Comparison of ENCODE assay signal across 18 mouse cellular contexts in genomic region chr7:80778376-80778775, GRCm38 (mm10). TPM values are rescaled to one million over a fixed set of nuclear protein-coding genes. Genes with fewer than 3 reads are reported as not detected.
DNase-seq lines count a peak whose midpoint lies in the region; ATAC-seq and TF ChIP-seq lines count a peak whose summit lies in the region.
"Had no signal": no experiment of that assay in that cellular context is flagged by ENCODE, and none has a peak within 500 bp of the region (broad histone marks: within the 10 kb centered on the region; RNA-seq: fewer than 3 reads in every experiment).

No protein-coding gene starts in this region.

- 0 out of 2 replicates have a peak, but pooled peaks cover 3% of the 10 kb centered on the region for H3K36me3 ChIP-seq in lung, embryonic 14.5 days (ENCODE audit: insufficient read depth)
- H3K36me3 ChIP-seq in macrophage (ENCODE audit: inconsistent target): peaks cover 13% of the 10 kb centered on the region; the same call in 1 of the 2 replicates
- no peaks in the 10 kb centered on the region for H3K36me3 ChIP-seq in stomach, embryonic 16.5 days (ENCODE audit: control insufficient read depth, insufficient read depth, low read length)
- H3K36me3 ChIP-seq: lung, embryonic 15.5 days had no signal

- no peak overlapping the region for H3K9ac ChIP-seq in lung, embryonic 14.5 days
- H3K9ac ChIP-seq in stomach, embryonic 16.5 days (ENCODE audit: low read length): no peak overlapping the region
- H3K9ac ChIP-seq: hindbrain, embryonic 14.5 days; lung, embryonic 15.5 days had no signal

- 84% methylated on average over 6 of the region's 6 CpGs for WGBS in lung, embryonic 14.5 days
- WGBS in macrophage (ENCODE audit: missing documents): 28% methylated on average over 6 of the region's 6 CpGs
- WGBS in stomach, embryonic 16.5 days: 82% methylated on average over 6 of the region's 6 CpGs

- no peak for DNase-seq in gastrocnemius, adult 2 months
- DNase-seq in gastrocnemius, postnatal 10 days: no peak
- DNase-seq in lung, embryonic 14.5 days: no peak
- no peak for DNase-seq in lung, postnatal 36 days
- DNase-seq in cerebellum, adult 9-10 months: no peak
- DNase-seq in MN1 (ENCODE audit: low spot score): no peak
- DNase-seq: adrenal gland, postnatal 36 days; cerebellum, adult 11 months; kidney, postnatal 4 days; right cerebral cortex, postnatal 14 days; thymus, postnatal 4 days had no signal

- peaks cover 15% of the 10 kb centered on the region for H3K4me1 ChIP-seq in lung, embryonic 14.5 days (ENCODE audit: insufficient read depth)
- peaks cover 48% of the 10 kb centered on the region for H3K4me1 ChIP-seq in stomach, embryonic 16.5 days (ENCODE audit: control insufficient read depth, insufficient read depth, low read length)

- no peaks in the 10 kb centered on the region for H3K27me3 ChIP-seq in lung, embryonic 14.5 days (ENCODE audit: insufficient read depth, low read length)
- no peaks in the 10 kb centered on the region for H3K27me3 ChIP-seq in stomach, embryonic 16.5 days (ENCODE audit: control insufficient read depth, insufficient read depth, low read length)
- H3K27me3 ChIP-seq: lung, embryonic 15.5 days had no signal

- no peak overlapping the region for H3K4me2 ChIP-seq in lung, embryonic 14.5 days
- no peak overlapping the region for H3K4me2 ChIP-seq in stomach, embryonic 16.5 days (ENCODE audit: low read depth, low read length)
- H3K4me2 ChIP-seq: hindbrain, embryonic 14.5 days; midbrain, embryonic 11.5 days had no signal

- no peaks in the 10 kb centered on the region for H3K9me3 ChIP-seq in lung, embryonic 14.5 days (ENCODE audit: low read depth, low read length)
- H3K9me3 ChIP-seq in stomach, embryonic 16.5 days (replicated peaks; ENCODE audit: control insufficient read depth, low read length): no peaks in the 10 kb centered on the region
- H3K9me3 ChIP-seq: G1E; lung, embryonic 15.5 days had no signal

- peak overlapping the region; percentile 58; the same call in 1 of the 2 replicates for H3K27ac ChIP-seq in gastrocnemius, adult 2 months
- 0 out of 2 replicates have a peak overlapping the region, but pooled peaks have one; percentile 27 for H3K27ac ChIP-seq in lung, embryonic 14.5 days (ENCODE audit: low read depth)
- peak overlapping the region; percentile 97 for H3K27ac ChIP-seq in macrophage
- peak overlapping the region; percentile 99 for H3K27ac ChIP-seq in stomach, embryonic 16.5 days (ENCODE audit: low read length)
- H3K27ac ChIP-seq: hindbrain, embryonic 14.5 days had no signal

- no peak for ATAC-seq in lung, embryonic 14.5 days (ENCODE audit: insufficient read depth)
- no peak for ATAC-seq in stomach, embryonic 16.5 days (ENCODE audit: insufficient read depth, low FRiP score)

- no peak for TF ChIP-seq CTCF in gastrocnemius, adult 2 months (IDR thresholded peaks at IDR 0.05)
- no peak for TF ChIP-seq CTCF in lung, embryonic 14.5 days (IDR thresholded peaks at IDR 0.05; ENCODE audit: low read depth)

- peaks cover 96% of the 10 kb centered on the region for H3K79me2 ChIP-seq in macrophage (ENCODE audit: inconsistent target)

- no peak overlapping the region for H3K4me3 ChIP-seq in gastrocnemius, adult 2 months
- H3K4me3 ChIP-seq in lung, embryonic 14.5 days (ENCODE audit: low read depth, low read length): no peak overlapping the region
- H3K4me3 ChIP-seq in macrophage (ENCODE audit: inconsistent target): no peak overlapping the region
- no peak overlapping the region for H3K4me3 ChIP-seq in stomach, embryonic 16.5 days (replicated peaks; ENCODE audit: low read length)
- H3K4me3 ChIP-seq: lung, embryonic 15.5 days; myocyte had no signal

- intact Hi-C loops in gastrocnemius, adult 2 months (cut with DNase I): no loop called here

RNA-seq across cellular contexts. Expression of gene Iqgap1, which starts 47.4 kb away (rescaled TPM):
- 10 to 100 TPM; 14.8 to 16.0 TPM for total RNA-seq in gastrocnemius, adult 2 months (2021)
- total RNA-seq in gastrocnemius, postnatal 10 days (2021): 10 to 100 TPM; 38.7 to 60.1 TPM
- polyA plus RNA-seq in lung, embryonic 14.5 days (2014; fragmentation: Nextera tagmentation; extraction: Ambion mirVana): 92.3 and 95.2 TPM in 2 replicates
- 1,000 to 10,000 TPM in 19 of 26 experiments, 100 to 1,000 TPM in 7; 688 to 3,418 (median 1,422) TPM for total RNA-seq in macrophage (2018; cell fraction: chromatin; rRNA removed)
- total RNA-seq in macrophage (2018; cell fraction: cytosol; rRNA removed): 100 to 1,000 TPM; 187 to 587 (median 339) TPM
- total RNA-seq in macrophage (2018; cell fraction: nucleus; rRNA removed): 1,000 to 10,000 TPM in 10 of 26 experiments, 100 to 1,000 TPM in 16; 382 to 1,913 (median 872) TPM
- polyA plus RNA-seq in macrophage (2018): 294 to 476 TPM (median 316 TPM) in 3 replicates
- 99.2 and 106 TPM in 2 replicates for polyA plus RNA-seq in stomach, embryonic 16.5 days (2015; fragmentation: Nextera tagmentation; extraction: Ambion mirVana)

Comparison
In these comparisons a context has a peak if more than half of its experiments do, and no peak if none do; other contexts are left out.
1. H3K27ac ChIP-seq: peak in every context shown above with its lines; median percentile 99 in stomach, embryonic 16.5 days; 97 in macrophage; 58 in gastrocnemius, adult 2 months; 27 in lung, embryonic 14.5 days.